Mouse (Mus musculus) testis, adult 2 months (tissue): ENCODE data around the gene Gse1.

Experiments
- CTCF ChIP-seq: fragments of 200-500 bp; IDR thresholded peaks from 2 replicates; pipeline ENCODE4 v1.5.1; 2012; ENCODE audit warnings: low read depth, mild to moderate bottlenecking, inconsistent platforms, low read length, moderate library complexity; ENCODE audit not compliant: control insufficient read depth, insufficient read depth, insufficient replicate concordance
- POLR2A ChIP-seq: fragments of 200-500 bp; IDR thresholded peaks from 2 replicates; pipeline ENCODE4 v1.6.1; 2012; ENCODE audit warnings: low read depth, mild to moderate bottlenecking, inconsistent platforms, low read length, moderate library complexity; ENCODE audit not compliant: control insufficient read depth

DNA sequence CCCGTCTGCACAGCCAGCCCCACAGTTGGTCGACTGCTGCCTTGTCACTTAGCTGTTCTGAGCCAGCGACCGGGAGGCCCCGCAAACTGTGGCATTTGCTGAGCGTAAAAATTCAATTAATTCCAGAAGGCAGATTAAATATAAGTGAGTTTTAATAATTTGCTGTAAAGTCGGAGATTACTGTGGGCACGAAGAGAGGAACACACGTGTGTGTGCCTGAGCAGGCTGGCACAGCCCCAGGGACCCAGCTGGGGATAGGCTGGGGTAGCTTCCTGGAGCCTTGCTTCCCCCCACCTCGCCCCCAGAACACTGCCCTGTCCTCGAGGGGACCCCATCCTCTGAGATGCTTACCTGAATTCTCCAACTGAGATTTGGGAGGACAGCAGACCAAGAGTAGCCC is 284.1 kb downstream of the Gse1 start:
- TF ChIP-seq POLR2A, result no peak
- no peak for TF ChIP-seq CTCF
